ENCODE assay signal across 20 mouse cellular contexts in genomic region chr1:118251931-118252330, GRCm38 (mm10). TPM values are rescaled to one million over a fixed set of nuclear protein-coding genes. Genes with fewer than 3 reads are reported as not detected.
DNase-seq lines count a peak whose midpoint lies in the region; ATAC-seq and TF ChIP-seq lines count a peak whose summit lies in the region.
"Had no signal": no experiment of that assay in that cellular context is flagged by ENCODE, and none has a peak within 500 bp of the region (broad histone marks: within the 10 kb centered on the region; RNA-seq: fewer than 3 reads in every experiment).

No protein-coding gene starts in this region.

- no peaks in the 10 kb centered on the region for H3K27me3 ChIP-seq in kidney, adult 2 months (replicated peaks; ENCODE audit: control insufficient read depth, insufficient read depth, low read length)
- H3K27me3 ChIP-seq in kidney, embryonic 15.5 days, result no peaks in the 10 kb centered on the region
- no peaks in the 10 kb centered on the region for H3K27me3 ChIP-seq in Patski

- POLR2A ChIA-PET in Patski (lab: Charles Lee), result no interaction called here

- H3K4me2 ChIP-seq in kidney, embryonic 15.5 days, result no peak overlapping the region

- no peak overlapping the region for H3K4me3 ChIP-seq in kidney, adult 2 months (ENCODE audit: insufficient read depth, low read depth, low read length)
- no peak overlapping the region for H3K4me3 ChIP-seq in kidney, embryonic 15.5 days (replicated peaks)

- H3K4me1 ChIP-seq in kidney, adult 2 months (ENCODE audit: control insufficient read depth, insufficient read depth, low read length), result no peaks in the 10 kb centered on the region; the same call in 1 of the 2 replicates
- H3K4me1 ChIP-seq in kidney, embryonic 15.5 days, result no peaks in the 10 kb centered on the region

- no peak overlapping the region for H3K9ac ChIP-seq in kidney, embryonic 15.5 days

- 0 out of 2 replicates have a peak, but pooled peaks have one; percentile 29 for ATAC-seq in kidney, embryonic 15.5 days (replicated peaks; ENCODE audit: low FRiP score)
- peak; percentile 99 for ATAC-seq in Patski
- ATAC-seq: activated CD4-positive, CD25-positive, alpha-beta regulatory T cell, adult 4 months; CD4-positive, CD25-positive, alpha-beta regulatory T cell, adult 4 months had no signal

- intact Hi-C loops in left cerebral cortex, postnatal 10 days (cut with DNase I), result no loop called here

- CTCF ChIA-PET in Patski (lab: Charles Lee), result interaction anchor here (1.2 kb wide), 1 partner anchor 23 kb away, joined by 6 read pairs; no protein-coding TSS in a partner anchor

- peak; percentile 4 for DNase-seq in kidney, adult 2 months
- DNase-seq in kidney, adult 18-20 months, result no peak
- DNase-seq in kidney, postnatal 10 days, result no peak
- peak; percentile 22 for DNase-seq in Patski (ENCODE audit: low read depth, low spot score)
- DNase-seq in left cerebral cortex, postnatal 10 days (ENCODE audit: extremely low spot score in 1 of 2, low spot score in 2 of 2), result no peak
- DNase-seq: adrenal gland, adult 2 months; adrenal gland, adult 8-10 months; adrenal gland, postnatal 10 days; adrenal gland, postnatal 14 days; adrenal gland, postnatal 25 days; adrenal gland, postnatal 36 days; B cell, adult 2 months; cerebellum, adult 11 months; cerebellum, adult 11-12 months; cerebellum, adult 18-20 months; cerebellum, adult 2 months had no signal

- 13% methylated on average over 2 of the region's 2 CpGs for WGBS in kidney, adult 2 months
- WGBS in kidney, embryonic 15.5 days, result 40% methylated on average over 2 of the region's 2 CpGs

- H3K9me3 ChIP-seq in kidney, embryonic 15.5 days (replicated peaks), result no peaks in the 10 kb centered on the region

- H3K36me3 ChIP-seq in kidney, adult 2 months (ENCODE audit: control insufficient read depth, insufficient read depth, low read length), result no peaks in the 10 kb centered on the region
- no peaks in the 10 kb centered on the region for H3K36me3 ChIP-seq in kidney, embryonic 15.5 days
- H3K36me3 ChIP-seq: G1E had no signal

- in situ Hi-C loops in Patski (cut with MboI; ENCODE audit: low pct_unique_long_range_greater_than_20kb), result no loop called here

- no peak for TF ChIP-seq POLR2A in kidney, adult 2 months (IDR thresholded peaks at IDR 0.05; ENCODE audit: low read depth, low read length)

- no peak overlapping the region for H3K27ac ChIP-seq in kidney, adult 2 months (ENCODE audit: insufficient read depth, low read depth, low read length)
- no peak overlapping the region for H3K27ac ChIP-seq in kidney, embryonic 15.5 days

- TF ChIP-seq CTCF in kidney, adult 2 months (conservative IDR thresholded peaks at IDR 0.05; ENCODE audit: insufficient read depth, insufficient read length, low read depth, low read length), result no peak
- TF ChIP-seq CTCF in Patski (IDR thresholded peaks at IDR 0.05), result no peak

RNA-seq across cellular contexts. Expression of gene Tsn, which starts 59.6 kb away (rescaled TPM):
- 47.4 and 48.2 TPM in 2 replicates for polyA plus RNA-seq in kidney, adult 2 months (2012; rRNA removed)
- 311 and 324 TPM in 2 replicates for polyA plus RNA-seq in kidney, embryonic 15.5 days (2015; fragmentation: Nextera tagmentation; extraction: Ambion mirVana)
- polyA plus RNA-seq in Patski (2021), result 143 TPM
- total RNA-seq in left cerebral cortex, postnatal 10 days (2021), result 100 to 1,000 TPM; 123 to 125 TPM

Comparison
In these comparisons a context has a peak if more than half of its experiments do, and no peak if none do; other contexts are left out.
1. DNase-seq: peak in kidney, adult 2 months (single experiment) and Patski (single experiment); none in kidney, adult 18-20 months (single experiment), kidney, postnatal 10 days (single experiment) and left cerebral cortex, postnatal 10 days (0 of 2).